Mouse (Mus musculus) urinary bladder, adult 18-20 months (tissue): ENCODE measurements at regions not wholly inside any gene's neighbourhood (a gene's known extent, or its start where the extent isn't known, plus 50 kb on each side); places are given as distances from the start of the nearest gene placed in this dataset.
A peak's percentile ranks its signal among the peaks of the same experiment; 100 is the strongest.

ENCODE experiments used
- DNase-seq, 2 experiments: peaks; one replicate each; pipeline ENCODE4 v3.0.0; 2022; ENCODE audit warnings: low spot score in 2 of 2, mixed read lengths in 2 of 2

DNA sequence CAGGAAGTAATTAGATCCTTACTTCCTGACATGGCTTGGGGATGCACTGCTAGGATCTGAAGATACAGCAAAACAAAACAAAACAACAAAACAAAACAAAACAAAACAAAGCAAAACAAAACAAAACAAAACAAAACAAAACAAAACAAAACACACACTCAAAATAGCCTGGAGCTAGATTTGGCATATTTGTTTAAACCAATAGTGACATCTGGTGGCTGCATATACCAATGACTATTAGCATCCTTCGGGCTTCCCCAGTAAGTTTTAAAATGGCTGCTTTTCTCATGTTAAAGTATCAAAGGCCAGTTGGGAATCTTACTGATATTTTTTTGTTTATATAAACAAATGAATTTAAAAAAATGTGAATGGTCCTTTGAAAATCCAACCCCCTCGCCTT is 52.9 kb upstream of the Ica1 start:
- DNase-seq, result no peak

DNA sequence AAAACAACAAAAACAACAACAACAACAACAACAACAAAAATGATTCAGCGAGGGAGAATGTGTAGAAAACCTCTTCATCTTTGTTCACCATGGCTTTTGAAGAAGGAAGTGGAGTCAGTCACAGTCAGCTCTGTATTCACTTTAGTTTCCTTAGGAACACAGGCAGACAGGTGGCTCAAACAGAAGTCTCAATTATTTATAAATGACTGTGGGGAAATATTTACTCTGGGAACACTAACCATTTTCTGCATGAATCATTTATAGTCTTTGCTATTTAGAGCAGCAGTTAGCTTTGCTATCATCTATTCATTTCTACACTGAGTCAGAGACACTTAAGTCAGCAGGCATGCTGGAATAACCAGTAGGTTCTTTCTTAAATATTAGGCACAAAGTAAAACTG is 54.6 kb upstream of the Ica1 start:
- DNase-seq, result no peak

DNA sequence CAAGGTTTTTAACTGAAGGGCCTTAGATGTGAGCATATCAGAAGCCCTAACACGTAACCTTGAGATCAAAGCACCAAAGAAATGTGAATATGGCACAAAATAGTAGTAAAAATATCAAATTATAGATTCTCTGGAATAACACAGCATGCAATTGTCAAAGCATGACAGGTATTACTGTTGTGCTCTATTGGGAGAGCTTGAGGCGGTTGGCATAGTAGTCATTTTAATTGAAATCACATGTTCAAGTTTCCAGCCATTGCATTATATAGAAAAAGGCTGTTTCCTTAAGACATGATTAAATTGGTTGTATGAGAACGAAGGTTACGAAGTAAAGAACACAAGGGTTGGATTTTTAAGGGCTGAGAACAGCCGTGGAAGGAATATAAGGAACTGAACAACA is 75.4 kb upstream of the Ica1 start:
- DNase-seq, result no peak

DNA sequence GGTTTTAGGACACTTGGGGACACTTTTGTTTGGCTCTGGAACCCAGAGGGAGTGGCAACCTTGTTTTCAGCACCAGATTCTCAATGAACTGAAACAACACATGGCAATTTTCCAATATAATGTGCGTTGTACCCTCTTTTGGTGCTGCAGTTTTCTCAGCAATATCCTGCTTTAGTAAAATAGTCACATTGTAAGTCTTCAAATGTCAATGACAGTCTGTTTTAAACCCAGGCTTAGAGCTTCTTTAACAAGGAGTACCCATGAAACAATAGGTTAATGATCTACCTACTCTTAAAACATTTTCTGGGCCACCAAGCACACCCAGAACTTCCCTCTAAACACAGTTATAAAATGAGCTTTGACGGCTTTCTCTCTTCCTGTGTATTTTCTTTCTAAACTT is 82.3 kb upstream of the Ica1 start:
- no peak for DNase-seq

DNA sequence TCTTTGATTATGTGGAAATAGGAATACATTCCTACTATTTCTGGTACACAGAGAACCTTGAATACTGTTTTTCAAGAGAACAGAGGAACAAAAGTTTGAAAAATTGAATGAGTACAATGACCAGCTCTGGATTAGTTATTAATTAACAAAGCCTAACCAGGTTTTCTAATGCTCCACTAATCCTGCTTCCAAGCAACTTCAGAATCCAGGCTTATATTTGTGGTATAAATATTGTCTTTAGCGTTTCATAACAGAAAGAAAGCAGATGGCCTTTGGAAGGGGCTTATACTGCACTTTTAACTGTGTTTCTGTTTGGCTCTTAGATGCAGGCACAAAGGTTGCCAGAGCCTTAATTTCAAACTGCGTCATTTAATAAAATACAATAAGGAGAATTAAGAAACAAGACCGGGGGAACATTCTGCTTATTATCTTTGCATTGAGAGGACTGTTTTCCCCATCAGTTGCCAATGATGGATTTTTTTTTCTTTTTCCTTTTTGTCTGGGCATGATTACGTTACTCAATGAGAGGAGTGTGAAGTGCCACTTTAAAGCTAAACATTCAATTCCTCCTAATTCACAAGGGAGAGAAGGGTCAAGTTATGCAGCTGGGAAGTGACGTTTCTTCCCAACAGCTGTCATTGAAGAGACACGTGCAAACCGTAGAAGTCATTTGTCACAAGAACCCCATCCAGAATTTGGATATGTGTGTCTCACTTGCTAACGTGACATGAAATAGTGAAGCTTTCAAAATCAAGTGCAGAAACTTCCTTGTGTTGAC is 84.2 kb upstream of the Nxph1 start:
- DNase-seq, result no peak

DNA sequence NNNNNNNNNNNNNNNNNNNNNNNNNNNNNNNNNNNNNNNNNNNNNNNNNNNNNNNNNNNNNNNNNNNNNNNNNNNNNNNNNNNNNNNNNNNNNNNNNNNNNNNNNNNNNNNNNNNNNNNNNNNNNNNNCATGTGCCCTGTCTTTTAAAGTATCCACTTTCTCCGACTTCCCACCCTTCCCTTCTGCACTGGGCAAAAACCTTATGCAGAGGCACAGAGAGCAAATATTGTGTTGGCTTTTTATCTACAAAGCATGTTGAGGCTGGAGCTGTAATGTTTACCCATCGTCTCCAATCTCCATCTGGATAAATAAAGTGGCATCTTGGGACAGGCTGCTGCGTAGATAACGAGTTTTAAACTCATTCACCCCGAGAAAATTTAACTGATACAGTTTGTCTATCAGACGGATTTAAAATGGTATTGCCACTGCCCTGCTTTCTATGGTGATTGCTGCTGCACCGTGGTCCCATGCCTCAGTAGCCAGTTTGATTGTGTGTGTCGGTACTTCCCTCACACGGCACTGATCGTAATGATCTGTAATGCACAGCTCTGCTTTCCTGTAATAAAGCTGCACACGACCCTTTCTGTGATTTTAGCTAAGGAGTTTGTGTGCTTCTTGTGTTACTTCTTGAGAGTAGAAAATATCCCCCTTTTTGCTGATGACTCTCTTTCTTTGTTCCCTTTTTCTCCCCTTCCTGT is 70.7 kb upstream of the Nxph1 start:
- DNase-seq, result peak; percentile 1 to 11

DNA sequence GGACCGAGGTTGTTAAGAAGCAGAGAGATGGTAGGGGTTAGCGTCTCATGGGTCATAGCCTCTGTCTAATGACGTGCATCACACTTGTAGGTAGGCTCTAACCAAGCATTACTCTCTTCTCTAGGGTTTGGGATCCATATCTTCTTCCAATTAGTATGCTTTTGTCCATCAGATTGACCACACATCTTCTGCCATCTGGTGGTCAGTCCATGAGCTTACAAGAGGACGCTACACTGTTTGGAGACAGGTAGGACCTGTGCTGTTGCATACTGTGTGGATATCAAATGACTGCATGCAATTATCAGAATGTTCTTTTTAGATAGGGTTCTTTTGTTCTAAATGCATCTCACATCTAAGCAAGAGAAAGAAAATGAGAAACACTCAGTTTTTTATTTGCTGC is 54.6 kb upstream of the Nxph1 start:
- no peak for DNase-seq

DNA sequence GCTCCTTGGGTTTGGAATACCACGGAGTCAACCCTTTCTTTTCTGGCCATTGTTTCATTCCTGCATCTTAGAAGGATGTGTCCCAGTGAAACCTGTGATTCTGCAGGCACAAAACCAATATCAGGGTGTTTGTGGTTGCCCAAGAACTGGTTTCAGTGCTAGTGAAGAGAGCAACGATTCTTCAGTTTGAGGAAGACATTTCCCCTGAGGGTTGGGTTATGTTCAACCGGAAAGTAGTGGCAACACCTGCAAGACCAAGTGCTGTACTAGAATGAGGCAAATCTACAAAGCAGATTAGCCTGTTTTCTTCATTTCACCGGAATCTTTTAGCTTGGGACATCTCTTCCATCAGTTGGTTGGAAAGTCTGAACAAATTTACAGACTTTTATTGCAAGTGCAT is 52.1 kb upstream of the Nxph1 start:
- no peak for DNase-seq

DNA sequence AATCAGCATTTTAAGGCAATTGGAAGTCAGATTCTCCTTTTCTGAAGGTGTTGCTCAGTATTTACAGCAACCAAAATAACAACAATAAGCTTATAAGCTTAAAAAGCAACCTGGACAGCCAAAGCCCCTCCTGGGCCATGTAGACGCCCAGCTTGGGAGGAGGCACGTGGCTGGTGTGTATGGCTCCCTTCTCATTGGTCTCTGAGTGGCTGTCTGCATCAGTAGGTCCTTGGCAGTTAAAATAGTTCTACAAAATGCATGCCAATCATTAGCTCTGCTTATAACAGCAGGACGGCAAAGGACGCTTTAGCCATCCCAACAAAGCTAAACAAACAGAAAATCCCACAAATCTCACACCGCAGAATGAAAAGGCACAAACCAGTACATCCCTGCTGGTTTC is 51.4 kb upstream of the Nxph1 start:
- DNase-seq, result no peak

DNA sequence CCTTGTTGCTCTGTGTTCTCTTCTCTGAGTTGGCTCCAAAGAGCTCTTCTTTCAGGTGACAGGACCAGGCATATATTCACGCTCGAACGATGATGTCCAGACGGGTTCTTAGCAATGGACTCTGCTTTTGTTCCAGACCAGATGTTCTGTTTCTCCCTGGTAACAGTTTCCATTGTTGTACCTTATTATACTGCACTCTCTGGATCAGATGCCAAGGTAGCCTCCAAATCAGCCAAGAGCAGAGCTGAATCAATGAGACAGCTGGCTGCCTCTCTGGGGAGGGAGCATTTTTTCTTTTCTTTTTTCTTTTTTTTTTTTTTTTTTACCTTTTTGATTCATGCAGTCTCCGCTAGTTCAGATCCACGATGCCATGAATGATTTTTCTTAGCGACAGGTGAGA is 50.9 kb upstream of the Nxph1 start:
- no peak for DNase-seq

DNA sequence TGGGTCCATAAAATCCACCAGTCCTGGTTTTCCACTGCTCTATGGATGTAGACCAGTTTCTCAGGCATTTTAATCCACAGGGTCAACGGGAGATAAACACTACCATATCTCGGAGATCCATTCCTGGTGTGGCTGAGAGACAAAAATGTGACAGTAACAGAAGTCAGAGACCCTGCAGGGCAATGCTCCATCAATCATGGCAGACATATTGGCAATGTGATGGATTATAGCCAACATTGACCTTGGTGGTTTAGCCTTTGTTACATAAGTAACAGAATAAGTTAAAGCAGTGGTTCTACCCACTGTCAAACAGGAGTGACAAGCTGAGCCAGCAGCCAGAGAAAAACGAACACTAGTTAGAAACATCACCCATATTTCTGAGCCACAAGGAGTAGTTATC is 50.0 kb upstream of the Nxph1 start:
- no peak for DNase-seq
